Mouse (Mus musculus) monocyte, adult 2 months (primary cell): ENCODE measurements around the gene Errfi1.
A peak's percentile ranks its signal among the peaks of the same experiment; 100 is the strongest.
"Not testable (repeated sequence)": the region's sequence is repeated elsewhere in the genome, so short reads cannot be mapped to it uniquely, and the experiment has no call there.

ENCODE experiments used
- DNase-seq, 2 experiments: peaks; one replicate each; pipeline ENCODE4 v3.0.0; 2022; ENCODE audit warnings: low spot score in 2 of 2, low read depth in 1 of 2

Gene Errfi1

DNA sequence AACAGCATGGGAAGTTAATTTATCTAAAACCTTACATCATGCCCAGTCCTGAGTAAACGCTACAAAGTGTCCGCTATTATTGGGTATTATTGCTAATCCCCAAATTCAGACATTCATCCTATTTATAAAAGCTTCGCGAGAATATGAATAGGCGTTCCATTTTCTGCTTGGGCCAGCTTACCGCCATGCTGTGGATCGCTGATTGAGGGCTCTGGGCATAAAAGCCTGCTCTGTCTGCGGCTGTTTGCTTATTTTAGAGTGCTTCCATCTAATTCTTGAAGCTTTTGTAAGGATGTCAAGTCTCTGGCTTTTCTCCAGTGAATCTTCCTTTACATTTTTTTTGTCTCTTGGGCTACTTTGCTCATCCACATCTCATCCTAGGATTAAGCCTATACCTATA is 7.4 kb upstream of the Errfi1 start:
- no peak for DNase-seq

DNA sequence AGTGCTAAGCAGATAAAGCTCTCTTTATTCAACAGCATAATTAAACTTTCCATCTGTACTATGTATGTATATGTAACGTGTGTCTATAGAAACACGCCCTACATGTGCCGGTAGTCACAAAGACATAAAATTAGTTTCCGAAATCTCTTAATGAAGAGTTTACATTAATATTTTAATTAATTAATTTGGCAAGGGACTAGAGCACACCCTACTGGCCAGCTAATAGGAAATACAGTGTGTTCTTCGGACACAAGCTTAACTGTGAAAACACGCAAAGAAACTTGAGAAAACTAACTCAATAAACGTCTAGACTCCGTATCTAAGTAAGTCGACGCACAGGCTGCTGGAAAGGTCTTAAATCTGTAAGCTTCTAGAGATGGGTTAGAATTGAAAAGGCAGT is 3.8 kb upstream of the Errfi1 start:
- no peak for DNase-seq

DNA sequence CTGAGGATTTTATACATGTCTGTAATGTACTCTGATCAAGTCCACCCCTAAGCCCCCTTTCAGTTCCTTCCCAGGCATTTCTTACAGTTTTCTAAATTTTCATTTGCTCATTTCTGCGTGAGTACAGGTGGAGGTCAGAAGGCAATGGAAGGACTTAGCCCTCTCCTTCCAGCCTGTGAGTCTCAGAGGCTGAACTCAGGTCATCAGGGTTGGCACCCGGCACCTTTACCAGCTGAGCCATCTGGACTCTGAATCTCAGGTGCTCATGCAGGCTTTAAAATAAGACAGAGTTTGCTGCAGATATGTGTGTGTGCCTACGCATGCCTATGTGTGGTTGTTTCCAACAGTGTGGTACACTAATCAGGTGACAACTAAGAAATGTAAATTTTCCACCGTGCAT is 2.8 kb upstream of the Errfi1 start:
- DNase-seq, result no peak

DNA sequence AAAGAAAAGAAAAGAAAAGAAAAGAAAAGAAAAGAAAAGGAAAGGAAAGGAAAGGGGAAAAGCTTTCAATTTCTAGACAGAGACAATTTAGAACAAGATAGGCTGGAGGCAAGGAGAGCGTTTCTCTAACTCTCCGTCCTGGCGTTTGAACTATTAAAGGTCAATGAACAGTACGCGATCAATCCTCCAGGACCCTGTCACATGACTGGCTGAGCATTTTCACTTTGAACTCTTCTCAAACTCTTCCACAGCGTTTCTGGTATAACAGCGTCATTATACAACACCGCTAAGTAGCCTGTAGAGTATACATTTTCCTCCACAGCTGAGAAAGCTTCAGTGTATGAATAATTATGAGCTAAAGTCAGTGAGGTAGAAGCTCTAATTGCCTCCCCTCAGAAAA is 1.7 kb upstream of the Errfi1 start:
- DNase-seq, result no peak

DNA sequence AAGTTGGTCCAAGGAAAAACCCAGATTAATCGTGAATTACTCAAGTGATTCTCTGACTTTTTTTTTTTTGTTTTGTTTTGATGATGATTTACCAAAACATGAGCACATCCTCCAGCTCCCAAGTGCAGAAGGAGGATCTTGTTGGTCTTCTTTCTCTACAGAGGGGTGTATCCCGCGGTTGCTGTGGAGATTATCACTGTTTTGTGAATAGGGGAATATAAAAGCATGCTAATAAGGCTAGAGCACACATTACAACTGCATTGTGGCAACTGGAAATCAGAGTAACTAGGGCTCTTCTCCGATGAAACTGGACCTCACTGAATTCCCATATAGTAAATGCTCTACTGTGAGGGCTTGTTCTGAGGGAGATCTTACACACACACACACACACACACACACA is 1.2 kb upstream of the Errfi1 start:
- DNase-seq, result no peak

DNA sequence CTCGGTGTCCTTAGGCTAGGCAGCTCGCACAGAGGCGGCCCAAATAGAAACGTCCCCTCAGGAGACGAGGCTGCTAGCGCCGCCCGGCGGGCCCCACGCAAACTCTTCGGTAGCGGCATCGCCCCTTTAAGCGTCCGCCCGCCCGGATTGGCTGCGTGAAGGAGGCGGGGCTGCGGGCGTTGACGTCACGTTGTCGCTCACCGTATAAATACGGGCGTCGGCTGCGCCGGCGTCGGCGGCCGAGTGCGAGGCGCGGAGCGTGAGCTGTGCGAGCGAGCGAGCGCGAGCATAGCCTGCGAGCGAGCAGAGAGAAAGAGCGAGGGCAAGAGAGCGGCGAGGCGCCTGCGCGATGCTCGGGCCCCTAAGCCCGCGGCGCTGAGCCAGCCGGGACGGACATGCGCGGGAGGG is 1.1 kb downstream of the Errfi1 start:
- DNase-seq, result peak; percentile 80 to 96

DNA sequence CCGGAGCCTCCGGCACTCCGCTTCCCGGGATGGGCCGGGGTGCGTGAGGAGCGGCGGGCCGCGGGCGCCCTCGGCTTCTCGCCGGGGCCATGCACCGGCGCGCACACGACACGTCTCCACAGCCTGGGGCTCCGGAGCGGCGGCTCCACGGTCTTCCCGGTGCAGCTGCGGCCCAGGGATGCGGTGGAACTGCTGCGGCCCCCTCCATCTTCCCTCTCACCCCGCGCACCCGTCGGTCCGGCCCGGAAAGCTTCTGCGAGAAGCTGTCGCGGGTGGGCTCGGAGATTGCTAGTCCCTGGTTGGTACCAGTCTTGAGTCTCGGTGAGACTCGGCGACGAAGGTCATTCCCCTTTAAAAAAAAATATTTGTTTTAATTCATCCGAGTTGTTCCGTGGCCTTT is 1.6 kb downstream of the Errfi1 start:
- DNase-seq, result peak in 1 of 2 experiments; percentile 9

DNA sequence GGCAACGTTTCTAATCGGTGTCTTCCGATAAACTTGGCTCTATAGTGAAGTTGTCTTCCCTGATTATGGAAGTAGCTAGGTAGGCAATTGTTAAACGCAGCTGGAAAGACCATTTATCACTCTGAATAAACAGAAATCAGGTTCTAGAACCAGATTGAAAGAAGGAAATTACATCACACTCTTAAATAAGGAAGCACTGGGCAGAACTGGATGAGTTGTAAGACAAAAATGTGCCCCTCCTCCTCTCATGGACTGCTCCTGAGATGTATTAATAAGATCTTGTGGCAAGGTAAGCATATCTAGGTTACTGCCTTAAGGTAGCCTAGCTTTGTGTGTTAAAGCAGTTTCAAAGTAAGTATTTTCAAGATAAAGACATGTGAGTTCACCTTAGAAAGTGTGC is 6.8 kb downstream of the Errfi1 start:
- no peak for DNase-seq

DNA sequence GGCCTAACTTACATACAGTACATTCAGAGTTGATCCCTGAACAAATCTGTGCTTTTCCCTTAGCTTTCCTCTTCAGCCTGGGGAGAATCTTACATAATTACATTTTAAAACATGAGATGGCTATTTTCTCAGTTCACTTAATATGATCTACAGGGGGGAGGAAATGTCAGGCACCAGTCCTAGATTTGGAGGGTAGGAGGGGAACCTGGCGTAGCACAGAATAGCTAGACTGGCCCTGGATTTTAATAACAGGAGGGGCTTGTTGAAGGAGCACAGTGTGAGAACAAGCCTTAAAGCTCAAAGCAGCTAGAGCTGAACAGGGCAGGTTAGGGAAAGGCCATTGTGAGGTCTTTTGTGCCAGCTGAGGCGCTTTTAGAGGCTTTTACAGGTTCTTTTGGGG is 7.4 kb downstream of the Errfi1 start:
- no peak for DNase-seq

DNA sequence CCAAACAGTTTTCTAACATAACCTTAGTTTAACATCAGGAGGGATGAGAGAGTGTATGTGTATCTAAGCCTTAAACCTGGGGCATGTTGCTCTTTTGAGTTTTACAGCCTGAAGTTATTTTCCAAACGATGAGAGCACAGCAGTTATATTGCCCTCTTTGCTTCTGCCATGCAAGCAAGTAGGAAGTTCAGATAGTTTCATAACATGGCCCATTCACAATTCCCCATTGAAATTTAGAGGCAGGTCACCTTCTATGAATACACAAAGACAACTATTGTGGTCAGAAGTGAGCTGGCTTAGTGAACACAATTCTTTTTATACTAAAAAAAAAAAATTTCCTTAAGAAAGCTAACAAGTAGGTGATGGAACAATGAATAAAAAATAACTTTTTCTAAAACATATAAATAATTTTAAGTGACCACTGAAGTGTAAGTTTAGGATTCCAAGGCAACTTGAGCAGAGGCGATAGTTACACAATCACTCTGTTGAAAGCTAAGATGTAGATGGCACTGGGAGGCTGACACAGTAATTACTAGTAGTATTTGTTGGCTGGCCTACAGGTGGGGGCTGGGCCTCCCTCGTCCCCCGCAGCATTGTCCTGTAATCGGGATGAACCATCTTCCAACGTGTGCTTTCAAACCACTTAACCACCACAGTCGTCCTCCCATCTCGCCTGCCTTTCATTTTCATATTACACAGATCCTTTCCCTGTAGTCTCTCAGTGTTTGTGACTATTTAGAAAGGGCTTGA is 9.1 kb downstream of the Errfi1 start:
- DNase-seq, result no peak

DNA sequence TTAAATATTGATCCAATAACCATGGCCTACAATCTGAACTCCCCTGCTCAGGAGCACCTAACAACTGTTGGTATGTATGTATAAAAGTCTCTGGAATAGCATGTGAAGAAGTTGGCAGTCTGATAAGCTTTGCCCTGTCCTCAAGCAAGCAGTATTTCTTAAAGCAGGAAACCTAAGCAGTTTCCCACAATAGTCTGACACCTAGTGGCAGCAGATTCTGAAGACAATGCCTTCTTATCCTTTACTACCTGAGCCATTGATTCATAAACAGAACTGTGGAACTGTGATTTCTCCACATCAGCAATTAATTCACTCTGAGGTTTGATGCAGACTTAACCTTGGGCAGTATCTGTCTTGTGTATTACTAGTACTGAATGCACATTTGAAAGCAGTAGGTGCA is 11.7 kb downstream of the Errfi1 start:
- DNase-seq, result no peak

DNA sequence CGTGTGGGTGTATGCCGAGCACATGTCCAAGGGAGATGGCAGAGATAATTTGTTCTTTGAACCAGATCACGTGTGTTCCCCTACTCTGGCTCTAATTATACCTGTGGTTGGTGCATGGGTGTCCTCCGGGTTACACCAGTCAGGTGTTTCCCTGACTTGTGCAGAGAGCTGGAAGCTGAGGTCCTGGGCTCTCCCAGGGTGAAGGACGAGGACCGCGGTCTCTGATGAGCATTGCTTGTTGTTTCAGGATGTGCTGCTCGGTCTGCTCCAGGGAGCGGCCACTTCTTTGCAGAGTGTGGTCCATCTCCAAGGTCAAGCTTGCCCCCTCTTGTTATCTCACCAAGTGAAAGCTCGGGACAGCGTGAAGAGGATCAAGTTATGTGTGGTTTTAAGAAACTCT is 12.3 kb downstream of the Errfi1 start:
- DNase-seq, result no peak

DNA sequence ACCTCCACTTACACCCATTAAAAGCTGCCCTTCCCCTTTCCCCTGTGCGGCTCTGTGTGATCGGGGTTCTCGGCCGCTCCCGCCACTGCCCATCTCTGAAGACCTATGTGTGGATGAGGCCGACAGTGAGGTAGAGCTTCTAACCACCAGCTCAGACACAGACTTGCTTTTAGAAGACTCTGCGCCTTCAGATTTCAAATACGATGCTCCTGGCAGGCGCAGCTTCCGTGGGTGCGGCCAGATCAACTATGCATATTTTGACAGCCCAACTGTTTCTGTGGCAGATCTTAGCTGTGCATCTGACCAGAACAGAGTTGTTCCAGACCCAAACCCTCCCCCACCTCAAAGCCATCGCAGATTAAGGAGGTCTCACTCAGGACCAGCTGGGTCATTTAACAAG is 12.8 kb downstream of the Errfi1 start:
- no peak for DNase-seq

DNA sequence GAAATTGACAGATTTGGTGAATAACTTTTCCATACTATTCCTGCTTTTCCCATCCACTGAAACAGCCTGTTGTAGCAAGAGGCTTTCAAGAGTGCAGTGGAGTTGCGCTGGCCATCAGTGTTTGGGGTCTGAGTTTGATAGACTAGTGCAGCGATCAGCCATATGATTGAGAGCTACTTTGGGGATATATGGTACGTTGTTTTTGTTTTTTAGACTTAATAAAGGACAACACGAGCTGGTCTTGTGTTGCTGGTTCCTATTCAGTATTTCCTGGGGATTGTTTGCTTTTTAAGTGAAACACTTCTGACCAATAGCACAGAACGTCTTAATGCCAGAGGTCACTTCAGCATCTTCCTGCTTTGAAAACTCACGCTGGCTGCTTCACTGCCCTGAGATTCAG is 14.4 kb downstream of the Errfi1 start:
- no peak for DNase-seq

DNA sequence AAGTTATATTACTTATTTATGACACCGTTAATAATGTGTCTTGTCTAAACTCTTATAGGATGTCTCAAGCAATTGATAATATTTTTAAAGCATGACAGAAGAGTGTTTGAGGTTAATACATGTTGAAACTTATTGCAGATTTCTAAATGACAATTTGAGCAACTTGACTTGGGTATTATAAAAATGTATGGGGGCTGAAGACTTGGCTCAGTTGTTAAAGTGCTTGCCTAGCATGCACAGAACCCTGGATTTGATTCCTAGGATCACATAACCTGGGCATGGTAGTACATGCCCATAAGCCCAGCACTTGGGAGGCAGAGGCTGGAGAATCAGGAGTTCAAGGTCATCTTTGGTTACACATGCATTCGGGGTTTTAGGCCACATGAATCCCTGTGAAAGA is 15.1 kb downstream of the Errfi1 start:
- no peak for DNase-seq

DNA sequence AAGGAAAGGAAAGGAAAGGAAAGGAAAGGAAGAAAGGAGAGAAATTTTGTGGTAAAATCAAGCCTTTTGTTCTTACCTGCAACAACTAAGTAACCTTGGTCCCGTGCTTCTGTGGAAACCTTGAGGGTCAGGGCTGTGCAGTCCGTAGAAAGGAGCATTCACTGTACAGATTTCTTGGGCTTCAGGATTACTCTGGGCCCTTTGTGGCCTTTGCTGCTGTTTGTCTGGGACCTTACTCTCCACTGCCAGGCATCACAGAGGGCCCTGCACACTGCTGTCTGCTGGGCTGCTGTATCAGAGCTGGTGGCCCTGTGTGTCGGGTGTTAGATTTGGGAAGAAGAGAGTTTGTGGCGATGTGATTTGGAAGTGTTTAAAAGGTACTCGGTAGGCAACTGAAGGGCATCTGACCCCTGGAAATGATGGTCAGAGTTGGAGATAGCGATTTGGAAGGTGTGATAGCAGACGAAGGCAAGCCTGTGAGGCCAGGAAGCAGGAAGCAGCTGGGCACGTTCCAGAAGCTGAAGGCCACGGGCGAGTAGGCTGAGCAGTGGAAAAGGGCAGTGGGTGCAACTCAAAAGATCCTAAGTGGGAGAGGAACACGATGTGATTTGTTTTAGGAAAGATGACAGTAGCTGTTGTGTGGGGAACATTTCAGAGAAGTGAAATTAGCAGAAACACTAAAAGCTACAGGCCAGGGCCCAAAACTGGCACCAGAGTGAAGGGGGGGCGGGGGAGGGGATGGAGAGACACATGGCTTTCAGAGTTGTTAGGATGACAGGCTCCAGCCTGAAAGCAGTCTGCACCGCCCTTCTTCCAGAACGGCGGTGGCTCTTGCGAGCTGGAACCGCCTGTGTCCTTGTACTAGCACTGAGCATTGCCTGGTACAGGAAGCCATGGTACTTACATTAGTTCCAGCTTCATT is 15.8 kb downstream of the Errfi1 start:
- no peak for DNase-seq

DNA sequence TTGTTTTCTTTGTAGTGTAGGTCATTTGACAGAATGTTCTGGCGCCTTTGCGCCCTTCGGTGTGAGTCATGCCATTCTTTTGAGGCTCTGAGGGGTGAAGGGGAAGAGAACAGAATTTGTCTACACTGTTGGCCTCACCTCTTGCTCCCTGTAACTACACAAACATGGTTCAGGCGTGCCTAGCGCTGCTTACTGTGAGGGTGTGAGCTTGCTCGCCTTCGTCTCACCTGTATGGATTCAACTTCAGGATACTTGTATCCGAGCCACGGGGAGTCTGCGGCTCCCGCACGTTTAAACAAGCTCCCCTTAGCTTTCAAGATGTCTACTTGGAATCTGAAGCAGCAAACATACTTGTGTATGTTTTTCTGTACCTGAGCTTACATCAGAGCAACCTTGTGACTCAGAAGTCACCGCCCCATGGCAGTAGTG is 17.3 kb downstream of the Errfi1 start:
- DNase-seq, result no peak

DNA sequence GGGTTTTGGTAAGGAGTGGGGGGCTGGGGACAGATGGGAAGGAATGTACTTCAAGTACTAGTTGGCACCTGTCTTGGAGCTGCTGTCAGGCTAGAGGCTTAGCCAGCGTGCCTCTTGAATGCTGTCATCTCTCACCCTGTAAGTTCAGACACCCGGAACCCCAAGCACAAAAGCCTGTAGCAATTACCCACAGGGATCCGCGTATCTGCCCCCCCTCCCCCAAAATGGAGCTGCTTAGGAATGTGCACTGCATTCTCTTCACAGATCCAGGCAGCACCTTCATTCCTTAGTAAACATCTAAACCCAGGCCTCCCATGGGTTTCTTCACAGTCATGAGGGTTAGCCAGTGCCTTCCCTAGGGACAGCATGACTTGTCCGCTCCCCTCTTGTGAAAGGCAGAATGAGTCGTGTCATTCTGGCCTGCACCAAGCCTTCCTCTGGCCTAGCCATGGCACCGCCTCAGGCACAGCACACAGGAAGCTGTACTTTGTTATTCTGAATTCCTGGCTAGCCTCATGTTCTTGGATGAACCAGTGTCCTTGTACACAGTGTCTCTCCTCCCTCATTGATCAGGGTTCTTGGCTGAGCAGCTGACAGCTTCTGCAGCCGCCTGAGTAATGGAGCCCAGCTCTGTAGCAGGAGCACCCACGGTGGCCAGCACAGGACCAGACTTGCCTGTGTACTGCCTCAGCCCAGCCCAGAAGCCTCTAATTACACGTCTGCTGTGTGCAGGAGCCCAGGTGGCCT is 17.8 kb downstream of the Errfi1 start:
- DNase-seq, result no peak

DNA sequence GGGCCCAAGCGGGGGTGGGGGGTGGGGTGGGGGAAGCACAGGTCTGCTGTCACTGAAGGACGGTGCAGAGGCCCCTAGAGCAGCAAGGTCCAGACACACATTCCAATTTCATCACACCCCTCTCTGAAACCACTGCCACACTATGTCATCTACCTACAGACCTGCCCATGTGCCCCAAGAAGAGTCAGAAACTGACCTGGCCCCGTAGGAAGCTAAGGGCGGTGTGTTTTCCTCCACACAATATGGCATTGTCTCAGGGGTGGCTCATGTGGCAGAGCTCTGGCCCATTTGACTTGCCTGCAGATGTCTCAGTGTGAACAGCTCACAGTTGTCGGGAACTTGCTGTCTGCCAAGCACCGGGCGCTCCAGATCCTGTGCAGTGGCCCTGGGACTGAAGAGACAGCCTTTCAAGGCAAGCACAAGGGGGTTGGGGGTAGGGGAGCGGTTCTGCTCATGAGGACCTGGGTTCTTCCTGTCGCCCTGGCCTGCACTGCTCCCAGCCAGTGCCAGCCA is 18.5 kb downstream of the Errfi1 start:
- DNase-seq, result no peak

DNA sequence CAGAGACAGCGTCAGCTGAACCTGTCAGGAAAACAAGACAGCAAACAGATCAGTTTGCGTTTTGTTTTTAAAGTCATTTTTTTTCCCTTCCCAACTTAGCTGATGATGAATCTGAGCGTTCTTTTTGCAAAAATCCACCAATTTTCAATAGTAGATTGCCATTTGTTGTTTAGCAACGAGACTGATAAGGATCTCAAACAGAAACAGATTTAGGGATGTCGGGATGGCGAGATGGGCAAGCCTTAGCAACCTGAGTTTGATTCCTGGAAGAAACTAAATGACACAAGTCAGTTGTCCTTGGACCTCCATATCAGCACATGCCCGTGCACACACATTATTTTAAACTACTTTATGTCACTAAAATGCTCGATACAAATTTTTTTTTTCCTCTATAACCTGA is 19.0 kb downstream of the Errfi1 start:
- DNase-seq, result no peak

DNA sequence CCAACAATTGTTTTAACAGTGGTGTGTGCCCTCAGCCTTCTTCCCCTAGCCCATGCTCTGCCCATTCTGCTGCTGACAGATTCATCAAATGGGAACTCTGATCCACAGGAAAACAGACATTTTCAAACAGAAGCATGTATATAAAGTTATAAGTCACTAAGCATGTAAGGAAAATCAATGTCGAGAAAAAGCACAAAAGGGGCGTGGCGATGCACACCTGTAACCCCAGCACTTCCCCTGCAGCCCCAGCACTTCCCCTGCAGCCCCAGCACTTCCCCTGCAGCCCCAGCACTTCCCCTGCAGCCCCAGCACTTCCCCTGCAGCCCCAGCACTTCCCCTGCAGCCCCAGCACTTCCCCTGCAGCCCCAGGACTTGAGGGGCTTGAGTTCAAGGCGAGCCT is 20.7 kb downstream of the Errfi1 start:
- not testable (repeated sequence) for DNase-seq

DNA sequence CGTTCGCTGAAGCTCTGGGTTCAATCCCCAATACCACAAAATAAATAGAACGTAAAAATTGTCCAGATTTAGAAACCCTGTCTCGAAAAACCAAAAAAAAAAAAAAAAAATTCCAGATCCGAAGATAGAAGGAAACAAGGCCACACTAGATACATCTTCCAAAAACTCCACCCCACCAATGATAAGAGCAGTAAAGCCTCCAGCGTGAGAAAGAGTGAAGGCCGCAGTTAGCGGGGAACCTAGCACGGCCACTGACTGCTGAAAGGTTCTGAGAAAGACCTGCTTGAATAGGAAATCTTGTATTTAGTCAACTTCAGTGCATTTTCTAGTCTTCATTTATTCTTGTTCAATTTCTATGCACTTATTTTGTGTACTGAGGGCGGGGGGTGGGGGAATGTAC is 21.7 kb downstream of the Errfi1 start:
- no peak for DNase-seq
